Mouse (Mus musculus): ENCODE data around the gene Phf8. TPM values are rescaled to one million over a fixed set of nuclear protein-coding genes. Genes with fewer than 3 reads are reported as not detected.

Phf8 gene
- total and polyA plus RNA-seq, 2 experiments from 2014 or later, result 11.9 to 13.1 TPM

DNA sequence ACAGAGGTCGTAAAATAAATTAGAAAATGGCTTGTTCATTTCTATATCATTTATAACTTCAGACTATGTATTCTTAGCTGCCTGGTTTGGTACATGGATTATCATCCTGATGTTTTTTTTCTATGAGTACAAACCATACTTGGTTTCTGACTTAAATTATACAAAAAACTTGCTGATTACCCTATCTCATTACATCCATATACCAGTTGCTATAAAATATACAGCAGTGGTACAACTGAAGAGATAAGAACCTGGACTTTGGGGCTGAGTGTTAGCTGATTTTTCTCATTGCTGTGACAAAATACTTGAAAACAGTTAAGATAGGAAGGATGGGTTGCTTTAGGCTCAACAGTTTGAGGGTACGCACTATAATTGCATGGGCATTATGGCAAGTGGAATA is 6.8 kb upstream of the Phf8 start:
- Histone ChIP-seq H3K4me1 (ENCODE audit: insufficient read depth, low read length) (no peaks in the 10 kb centered on the region), H3K4me3 (ENCODE audit: low read length) (no peak overlapping the region), H3K9me3 (ENCODE audit: low read length) (no peaks in the 10 kb centered on the region), H3K4me2 (ENCODE audit: low read depth, low read length) (no peak overlapping the region), H3K27ac (no peak overlapping the region), H3K36me3 (ENCODE audit: insufficient read depth, low read length) (no peaks in the 10 kb centered on the region), H3K9ac (replicated peaks; ENCODE audit: low read length) (no peak overlapping the region), H3K27me3 (ENCODE audit: insufficient read depth, low read length) (no peaks in the 10 kb centered on the region)
- no peak for ATAC-seq
- WGBS, result 95% methylated on average over 2 of the region's 2 CpGs
- TF ChIP-seq CTCF (IDR thresholded peaks at IDR 0.05; ENCODE audit: low read depth), result no peak
- no peak for DNase-seq (ENCODE audit: low spot score)

DNA sequence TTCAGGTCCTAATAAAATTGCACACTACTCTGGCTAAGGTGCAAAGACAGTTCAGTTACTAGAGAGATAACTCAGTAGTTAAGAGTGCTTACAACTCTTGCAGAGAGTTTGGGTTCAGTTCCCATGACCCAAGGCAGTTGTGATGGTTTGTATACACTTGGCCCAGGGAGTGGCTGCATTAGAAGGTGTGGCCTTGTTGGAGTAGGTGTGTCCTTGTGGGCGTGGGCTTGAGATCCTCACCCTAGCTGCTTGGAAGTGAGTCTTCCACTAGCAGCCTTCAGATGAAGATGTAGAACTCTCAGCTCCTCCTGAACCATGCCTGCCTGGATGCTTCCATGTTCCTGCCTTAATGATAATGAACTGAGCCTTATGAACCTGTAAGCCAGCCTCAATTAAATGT is 2.3 kb upstream of the Phf8 start:
- Histone ChIP-seq H3K4me1 (ENCODE audit: insufficient read depth, low read length) (no peaks in the 10 kb centered on the region), H3K9me3 (ENCODE audit: low read length) (no peaks in the 10 kb centered on the region), H3K36me3 (ENCODE audit: insufficient read depth, low read length) (no peaks in the 10 kb centered on the region), H3K27me3 (ENCODE audit: insufficient read depth, low read length) (no peaks in the 10 kb centered on the region), H3K4me2 (ENCODE audit: low read depth, low read length) (no peak overlapping the region), H3K4me3 (ENCODE audit: low read length) (no peak overlapping the region), H3K27ac (no peak overlapping the region), H3K9ac (replicated peaks; ENCODE audit: low read length) (no peak overlapping the region)
- ATAC-seq (no peak), DNase-seq (ENCODE audit: low spot score) (no peak)
- TF ChIP-seq CTCF (IDR thresholded peaks at IDR 0.05; ENCODE audit: low read depth), result no peak
- 65% methylated on average over 1 of the region's 1 CpGs for WGBS

DNA sequence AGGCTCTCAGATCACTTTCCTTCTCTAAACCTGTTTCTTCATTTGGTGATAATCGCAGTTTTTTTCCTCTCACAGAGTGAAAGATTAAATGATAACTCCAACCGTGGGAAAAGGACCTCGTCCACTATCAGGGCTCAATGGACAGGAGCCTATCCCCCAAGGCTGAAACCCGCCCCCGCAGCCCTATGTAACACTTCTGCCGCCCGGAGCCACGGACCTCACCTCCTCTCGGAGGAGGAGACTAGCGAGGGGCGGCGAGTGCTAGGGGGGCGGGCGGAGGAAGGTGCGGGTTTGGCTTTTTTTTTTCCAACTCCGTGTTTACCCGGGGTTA is 380 bp upstream of the Phf8 start:
- no peak for TF ChIP-seq CTCF (IDR thresholded peaks at IDR 0.05; ENCODE audit: low read depth)
- no peak for DNase-seq (ENCODE audit: low spot score)
- no peaks in the 10 kb centered on the region for H3K27me3 ChIP-seq (ENCODE audit: insufficient read depth, low read length)
- WGBS, result 32% methylated on average over 17 of the region's 17 CpGs
- H3K36me3 ChIP-seq (ENCODE audit: insufficient read depth, low read length), result no peaks in the 10 kb centered on the region
- peak overlapping the region; percentile 97 for H3K27ac ChIP-seq
- peak overlapping the region; percentile 72 for H3K9ac ChIP-seq (replicated peaks; ENCODE audit: low read length)
- no peak; the same call in 1 of the 2 replicates for ATAC-seq
- no peaks in the 10 kb centered on the region for H3K9me3 ChIP-seq (ENCODE audit: low read length)
- H3K4me2 ChIP-seq (ENCODE audit: low read depth, low read length), result peak overlapping the region; percentile 47
- no peaks in the 10 kb centered on the region for H3K4me1 ChIP-seq (ENCODE audit: insufficient read depth, low read length)
- peak overlapping the region; percentile 53 for H3K4me3 ChIP-seq (ENCODE audit: low read length)

GRCm38 (mm10) chrX:151521786-151522522 is 1.5 kb downstream of the Phf8 start:
- ATAC-seq (no peak), DNase-seq (ENCODE audit: low spot score) (peak; percentile 25)
- Histone ChIP-seq H3K9ac (replicated peaks; ENCODE audit: low read length) (peak overlapping the region; percentile 72), H3K36me3 (ENCODE audit: insufficient read depth, low read length) (no peaks in the 10 kb centered on the region), H3K27me3 (ENCODE audit: insufficient read depth, low read length) (no peaks in the 10 kb centered on the region), H3K27ac (peak overlapping the region; percentile 97), H3K4me1 (ENCODE audit: insufficient read depth, low read length) (no peaks in the 10 kb centered on the region), H3K4me2 (ENCODE audit: low read depth, low read length) (peak overlapping the region; percentile 62), H3K9me3 (ENCODE audit: low read length) (no peaks in the 10 kb centered on the region), H3K4me3 (ENCODE audit: low read length) (peak overlapping the region; percentile 53)
- no peak for TF ChIP-seq CTCF (IDR thresholded peaks at IDR 0.05; ENCODE audit: low read depth)
- WGBS, result 29% methylated on average over 25 of the region's 25 CpGs

DNA sequence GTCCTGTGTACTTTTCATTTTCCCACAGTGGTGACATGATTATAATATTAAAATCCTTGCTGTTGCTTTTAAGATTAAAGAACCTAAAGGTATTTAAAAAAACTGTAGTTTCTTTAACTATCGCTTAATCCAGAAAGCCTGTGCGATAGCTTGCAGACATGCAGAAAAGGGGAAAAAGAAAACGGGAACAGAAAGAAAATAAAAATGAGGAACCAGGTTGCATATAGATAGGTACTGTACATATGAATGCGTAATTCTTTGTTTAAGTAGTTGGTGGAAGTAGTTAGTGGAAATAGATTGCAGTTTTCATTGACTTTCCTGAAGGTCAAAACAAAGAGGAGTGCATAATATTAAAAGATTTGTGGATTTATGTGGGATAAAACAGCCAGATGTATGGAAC is 32.9 kb downstream of the Phf8 start:
- H3K9ac ChIP-seq (replicated peaks; ENCODE audit: low read length), result no peak overlapping the region
- no peak for ATAC-seq
- H3K4me2 ChIP-seq (ENCODE audit: low read depth, low read length), result no peak overlapping the region
- no peaks in the 10 kb centered on the region for H3K27me3 ChIP-seq (ENCODE audit: insufficient read depth, low read length)
- no peak for TF ChIP-seq CTCF (IDR thresholded peaks at IDR 0.05; ENCODE audit: low read depth)
- H3K9me3 ChIP-seq (ENCODE audit: low read length), result no peaks in the 10 kb centered on the region
- DNase-seq (ENCODE audit: low spot score), result no peak
- H3K36me3 ChIP-seq (ENCODE audit: insufficient read depth, low read length), result no peaks in the 10 kb centered on the region; the same call in 1 of the 2 replicates
- no peaks in the 10 kb centered on the region for H3K4me1 ChIP-seq (ENCODE audit: insufficient read depth, low read length)
- WGBS, result 90% methylated on average over 4 of the region's 4 CpGs
- H3K27ac ChIP-seq, result no peak overlapping the region
- no peak overlapping the region for H3K4me3 ChIP-seq (ENCODE audit: low read length)

DNA sequence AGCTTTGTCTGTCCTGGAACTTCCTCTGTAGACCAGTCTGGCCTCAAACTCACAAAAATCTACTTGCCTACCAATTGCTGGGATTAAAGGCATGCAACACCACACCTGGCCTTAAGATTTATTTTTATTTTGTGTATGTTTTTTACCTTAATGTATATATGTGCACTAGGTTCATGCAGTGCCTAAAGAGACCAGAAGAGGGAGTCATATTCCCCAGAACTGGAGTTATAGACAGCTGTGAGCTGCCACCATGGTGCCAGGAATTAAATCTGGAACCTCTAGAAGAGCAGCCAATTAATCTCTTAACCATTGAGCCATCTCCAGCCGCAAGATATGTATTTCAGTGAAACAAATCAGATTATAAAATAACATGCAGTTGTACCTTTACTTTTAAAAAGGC is 54.7 kb downstream of the Phf8 start:
- no peak overlapping the region for H3K4me2 ChIP-seq (ENCODE audit: low read depth, low read length)
- H3K27ac ChIP-seq, result no peak overlapping the region
- H3K9me3 ChIP-seq (ENCODE audit: low read length), result no peaks in the 10 kb centered on the region
- no peak overlapping the region for H3K4me3 ChIP-seq (ENCODE audit: low read length)
- no peak overlapping the region for H3K9ac ChIP-seq (replicated peaks; ENCODE audit: low read length)
- no peaks in the 10 kb centered on the region for H3K36me3 ChIP-seq (ENCODE audit: insufficient read depth, low read length)
- WGBS, result 100% methylated on average over 1 of the region's 1 CpGs
- TF ChIP-seq CTCF (IDR thresholded peaks at IDR 0.05; ENCODE audit: low read depth), result no peak
- ATAC-seq (no peak), DNase-seq (ENCODE audit: low spot score) (no peak)
- H3K4me1 ChIP-seq (ENCODE audit: insufficient read depth, low read length), result no peaks in the 10 kb centered on the region
- no peaks in the 10 kb centered on the region for H3K27me3 ChIP-seq (ENCODE audit: insufficient read depth, low read length)

- ATAC-seq, result no peak
- 67% methylated on average over 2 of the region's 2 CpGs for WGBS
- H3K36me3 ChIP-seq (ENCODE audit: insufficient read depth, low read length), result no peaks in the 10 kb centered on the region
- H3K4me2 ChIP-seq (ENCODE audit: low read depth, low read length), result no peak overlapping the region
- H3K27me3 ChIP-seq (ENCODE audit: insufficient read depth, low read length), result no peaks in the 10 kb centered on the region
- DNase-seq (ENCODE audit: low spot score), result no peak
- H3K9ac ChIP-seq (replicated peaks; ENCODE audit: low read length), result no peak overlapping the region
- no peaks in the 10 kb centered on the region for H3K4me1 ChIP-seq (ENCODE audit: insufficient read depth, low read length)
- no peak overlapping the region for H3K4me3 ChIP-seq (ENCODE audit: low read length)
- H3K27ac ChIP-seq, result no peak overlapping the region
- no peak for TF ChIP-seq CTCF (IDR thresholded peaks at IDR 0.05; ENCODE audit: low read depth)
- H3K9me3 ChIP-seq (ENCODE audit: low read length), result no peaks in the 10 kb centered on the region
Observed at GRCm38 (mm10) chrX:151643386-151643785, 122.9 kb downstream of the Phf8 start.
